Mouse (Mus musculus) limb, embryonic 10.5 days (tissue): ENCODE results near the gene Myf5. TPM values are rescaled to one million over a fixed set of nuclear protein-coding genes. Genes with fewer than 3 reads are reported as not detected.
A peak's percentile ranks its signal among the peaks of the same experiment; 100 is the strongest.

Experiments
- DNase-seq: peaks from one replicate; pipeline ENCODE4 v3.0.0-alpha.2; 2017; ENCODE audit warnings: low spot score
- H3K27ac ChIP-seq: fragments of 300-500 bp; sonication (generic); 2 replicates; pipeline ENCODE4 v1.5.1; 2016; ENCODE audit warnings: mild to moderate bottlenecking
- H3K27me3 ChIP-seq: fragments of 300-500 bp; sonication (generic); 2 replicates; pipeline ENCODE4 v1.6.1; 2016; ENCODE audit warnings: low read depth, mild to moderate bottlenecking; ENCODE audit not compliant: poor library complexity, severe bottlenecking
- H3K36me3 ChIP-seq: fragments of 300-500 bp; sonication (generic); 2 replicates; pipeline ENCODE4 v1.6.1; 2016; ENCODE audit warnings: mild to moderate bottlenecking, moderate library complexity
- H3K4me1 ChIP-seq: fragments of 300-500 bp; sonication (generic); 2 replicates; pipeline ENCODE4 v1.6.1; 2016
- H3K4me3 ChIP-seq: fragments of 300-500 bp; sonication (generic); 2 replicates; pipeline ENCODE4 v1.5.1; 2016; ENCODE audit warnings: mild to moderate bottlenecking, moderate library complexity
- H3K9me3 ChIP-seq: fragments of 300-500 bp; sonication (generic); replicated peaks from 2 replicates; pipeline ENCODE4 v1.6.1; 2016; ENCODE audit warnings: mild to moderate bottlenecking
- WGBS: fragments of 180-500 bp; shearing (Covaris S2); methylation state at CpG from one replicate; pipeline ENCODE4 v1.1.7; 2016; 5-methylcytosine and 5-hydroxymethylcytosine counted together
- polyA plus RNA-seq: library from polyadenylated mRNA; unstranded; fragments of >200 nt; fragmentation: Nextera tagmentation; extraction: Ambion mirVana; gene quantifications from 2 replicates; pipeline ENCODE4 v1.2.1, GENCODE M21; 2016

Myf5 gene
- polyA plus RNA-seq, result 8.4 and 15.1 TPM in 2 replicates

DNA sequence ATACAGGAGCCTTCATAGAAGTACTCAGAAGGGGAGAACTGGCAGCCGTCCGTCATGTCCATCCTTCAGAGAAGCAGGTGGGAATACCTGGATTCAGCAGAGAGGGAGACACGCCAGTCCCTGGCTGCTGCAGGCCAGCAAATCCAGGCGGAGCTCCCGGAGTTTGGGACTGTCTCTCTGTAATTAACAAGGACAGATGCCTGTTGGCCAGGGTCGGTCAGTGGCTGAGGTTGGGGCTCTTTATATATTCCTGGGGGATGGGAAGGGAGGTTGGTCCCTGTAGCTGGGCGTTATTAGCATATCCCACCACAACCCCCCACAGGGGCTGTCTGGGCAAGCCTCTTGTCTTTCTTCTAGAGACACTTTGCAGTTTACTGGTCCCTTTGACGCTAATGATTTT, at the start of gene Myf5:
Myf5 (minus strand) TSS at position 265 of the 400 bp plus-strand sequence.
- DNase-seq, result no peak
- WGBS, result 36% methylated on average over 8 of the region's 8 CpGs
- Histone ChIP-seq H3K4me1 (peaks cover 32% of the 10 kb centered on the region), H3K36me3 (no peaks in the 10 kb centered on the region), H3K27me3 (peaks cover 11% of the 10 kb centered on the region), H3K27ac (peak within 1 kb of the TSS; percentile 36; the same call in 1 of the 2 replicates), H3K9me3 (no peaks in the 10 kb centered on the region), H3K4me3 (peak within 1 kb of the TSS; percentile 24; the same call in 1 of the 2 replicates)

DNA sequence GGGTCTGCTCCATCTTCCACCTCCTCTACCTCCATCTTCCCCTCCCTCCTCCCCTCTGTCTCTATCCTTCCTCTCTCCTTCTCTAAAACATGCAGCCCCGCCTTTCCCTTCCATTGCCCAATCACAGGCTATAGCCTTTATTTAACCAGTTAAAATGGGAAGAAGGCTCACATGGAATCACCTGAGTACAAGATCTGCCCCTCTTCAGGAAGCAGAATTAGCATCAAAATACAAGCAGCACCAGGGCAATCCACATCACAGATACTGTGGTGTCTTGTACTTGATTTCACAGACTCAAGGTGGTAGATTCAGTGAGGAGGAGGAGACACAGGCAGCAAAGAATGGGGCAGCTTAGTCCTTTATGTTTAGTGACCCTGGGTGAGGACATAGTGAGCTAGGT, 42.8 kb upstream of the Myf5 start:
- H3K36me3 ChIP-seq, result no peaks in the 10 kb centered on the region
- 81% methylated on average over 1 of the region's 1 CpGs for WGBS
- H3K27me3 ChIP-seq, result no peaks in the 10 kb centered on the region
- H3K9me3 ChIP-seq, result no peaks in the 10 kb centered on the region
- DNase-seq, result no peak
- H3K27ac ChIP-seq, result no peak overlapping the region
- H3K4me1 ChIP-seq, result no peaks in the 10 kb centered on the region
- no peak overlapping the region for H3K4me3 ChIP-seq

DNA sequence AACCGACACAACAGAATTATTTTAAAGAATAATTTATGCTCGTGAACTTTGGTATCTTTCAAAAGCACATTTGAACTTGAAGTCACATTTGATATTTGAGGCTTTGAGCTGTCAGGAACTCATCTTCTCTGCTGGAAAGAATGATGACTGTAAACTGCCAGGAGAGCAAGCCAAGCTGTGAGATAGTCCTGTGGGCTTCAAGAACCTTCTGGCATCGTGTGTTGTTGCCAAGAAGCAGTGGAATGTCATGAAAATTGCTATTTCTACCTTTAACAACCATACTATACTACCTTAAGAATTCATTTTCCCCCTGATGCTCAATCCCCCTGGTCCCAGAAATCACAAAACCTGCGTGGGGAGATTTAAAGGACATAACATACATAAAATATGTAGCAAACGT, 33.3 kb upstream of the Myf5 start:
- H3K36me3 ChIP-seq, result no peaks in the 10 kb centered on the region
- no peak for DNase-seq
- no peaks in the 10 kb centered on the region for H3K27me3 ChIP-seq
- H3K4me3 ChIP-seq, result no peak overlapping the region
- H3K27ac ChIP-seq, result no peak overlapping the region
- no peaks in the 10 kb centered on the region for H3K9me3 ChIP-seq
- WGBS, result 82% methylated on average over 5 of the region's 5 CpGs
- H3K4me1 ChIP-seq, result peaks cover 3% of the 10 kb centered on the region; the same call in 1 of the 2 replicates

DNA sequence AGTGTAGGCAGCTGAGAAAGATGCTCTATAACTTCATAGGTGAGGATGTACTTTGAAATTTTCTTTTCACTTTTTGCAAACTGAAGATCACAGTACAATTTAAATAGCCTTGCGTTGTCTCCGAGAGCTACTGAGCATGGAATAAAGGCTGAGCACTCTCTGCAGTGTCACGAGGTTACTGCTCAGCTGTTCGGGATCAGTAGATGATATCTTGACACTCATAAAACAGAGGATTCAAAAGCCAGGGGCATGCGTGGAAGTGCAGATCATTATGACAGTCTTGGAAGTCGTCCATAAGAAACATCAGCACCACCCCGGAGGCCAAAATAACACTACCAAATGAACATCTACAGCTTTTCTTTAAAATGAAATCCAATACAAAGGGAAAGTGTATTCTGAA, 30.7 kb upstream of the Myf5 start:
- H3K4me1 ChIP-seq, result peaks cover 3% of the 10 kb centered on the region; the same call in 1 of the 2 replicates
- no peaks in the 10 kb centered on the region for H3K27me3 ChIP-seq
- H3K4me3 ChIP-seq, result no peak overlapping the region
- WGBS, result 87% methylated on average over 7 of the region's 7 CpGs
- no peak for DNase-seq
- no peak overlapping the region for H3K27ac ChIP-seq
- H3K9me3 ChIP-seq, result no peaks in the 10 kb centered on the region
- H3K36me3 ChIP-seq, result no peaks in the 10 kb centered on the region

DNA sequence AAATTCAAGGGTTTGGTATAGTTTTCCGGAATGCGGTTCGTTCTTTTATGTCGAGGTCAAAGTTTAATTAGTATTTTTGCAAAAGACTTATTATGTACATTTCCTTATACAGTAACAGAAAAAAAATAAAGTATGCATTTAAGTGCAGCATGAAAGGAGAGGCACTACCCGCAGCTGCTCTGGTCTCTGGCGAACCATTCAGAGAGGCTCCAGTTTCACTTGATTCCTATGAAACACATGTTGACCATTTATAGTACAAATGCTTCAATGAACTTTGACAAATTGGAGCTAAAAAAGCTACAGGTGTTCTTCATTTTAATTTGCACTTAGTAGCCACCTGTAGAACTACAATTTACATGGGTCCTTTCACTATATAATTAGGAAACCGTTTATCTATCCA, 28.8 kb upstream of the Myf5 start:
- 77% methylated on average over 7 of the region's 7 CpGs for WGBS

DNA sequence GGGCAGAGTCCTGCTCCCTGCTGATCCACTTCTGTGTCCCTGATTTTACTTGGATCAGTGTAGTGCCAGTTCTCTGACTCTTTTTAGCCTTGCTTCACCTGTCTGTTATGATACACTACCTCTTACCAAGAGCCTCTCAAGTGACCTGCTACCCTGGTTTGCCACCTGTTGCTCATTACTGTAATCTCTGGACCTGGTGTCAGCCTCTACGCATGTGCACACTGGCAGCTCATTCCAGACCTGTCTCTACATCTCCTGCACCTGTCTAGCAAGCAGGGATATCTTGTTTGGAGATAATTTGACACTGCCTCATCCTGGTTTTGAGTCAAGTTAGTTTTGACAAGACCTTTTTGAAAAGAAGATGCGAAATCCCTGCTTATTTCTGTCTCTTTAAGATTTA, 20.5 kb upstream of the Myf5 start:
- WGBS, result 77% methylated on average over 2 of the region's 2 CpGs
- Histone ChIP-seq H3K4me3 (no peak overlapping the region), H3K9me3 (no peaks in the 10 kb centered on the region), H3K27me3 (no peaks in the 10 kb centered on the region), H3K27ac (no peak overlapping the region), H3K4me1 (no peaks in the 10 kb centered on the region), H3K36me3 (no peaks in the 10 kb centered on the region)
- no peak for DNase-seq

More for the DNA sequence above, 28.8 kb upstream of the Myf5 start:
- DNase-seq, result no peak
- Histone ChIP-seq H3K36me3 (no peaks in the 10 kb centered on the region), H3K9me3 (no peaks in the 10 kb centered on the region), H3K4me1 (peaks cover 3% of the 10 kb centered on the region; the same call in 1 of the 2 replicates), H3K27me3 (no peaks in the 10 kb centered on the region), H3K4me3 (no peak overlapping the region), H3K27ac (no peak overlapping the region)

DNA sequence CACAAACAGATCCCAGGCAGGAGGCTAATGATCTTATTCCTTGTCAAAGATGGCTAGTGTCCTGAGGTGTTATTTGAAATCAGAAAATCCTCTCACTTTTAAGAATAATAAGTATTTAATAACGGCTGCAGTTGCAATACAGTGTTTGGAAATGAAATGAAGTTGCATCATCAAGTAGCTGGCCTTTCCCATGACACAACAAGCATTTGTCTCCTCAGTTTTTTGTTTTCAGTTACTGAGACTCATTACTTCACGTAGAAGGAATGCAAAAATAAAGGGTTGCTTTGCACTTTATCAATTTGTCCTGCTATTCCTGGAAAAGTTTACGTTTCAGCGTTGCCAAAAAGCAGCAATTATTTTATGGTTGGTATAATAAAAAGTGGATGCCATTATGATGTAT, 17.5 kb upstream of the Myf5 start:
- WGBS, result 92% methylated on average over 4 of the region's 4 CpGs
- Histone ChIP-seq H3K4me3 (no peak overlapping the region), H3K36me3 (no peaks in the 10 kb centered on the region), H3K9me3 (no peaks in the 10 kb centered on the region), H3K27me3 (no peaks in the 10 kb centered on the region), H3K4me1 (no peaks in the 10 kb centered on the region), H3K27ac (no peak overlapping the region)
- DNase-seq, result no peak

DNA sequence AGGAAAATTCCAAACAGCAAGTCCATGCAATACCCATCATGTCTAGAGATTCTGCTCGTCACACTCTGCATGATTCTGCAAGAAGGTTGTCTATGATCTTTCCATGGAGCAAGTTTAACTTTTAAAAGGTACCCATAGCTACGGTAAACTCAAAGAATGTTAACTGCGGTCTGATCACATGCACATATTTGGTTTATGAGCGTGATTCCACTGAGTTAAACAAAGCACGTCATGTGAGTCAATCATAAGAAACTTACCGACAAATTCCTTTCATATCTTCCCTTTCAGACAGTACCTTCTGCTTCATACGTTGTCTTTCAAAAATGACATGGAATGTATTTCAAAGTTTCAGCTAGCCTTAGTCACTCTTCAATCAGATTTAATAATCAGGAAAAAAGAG, 16.3 kb upstream of the Myf5 start:
- H3K27ac ChIP-seq, result no peak overlapping the region
- DNase-seq, result no peak
- no peaks in the 10 kb centered on the region for H3K36me3 ChIP-seq
- no peak overlapping the region for H3K4me3 ChIP-seq
- 94% methylated on average over 7 of the region's 7 CpGs for WGBS
- no peaks in the 10 kb centered on the region for H3K9me3 ChIP-seq
- H3K27me3 ChIP-seq, result no peaks in the 10 kb centered on the region
- H3K4me1 ChIP-seq, result no peaks in the 10 kb centered on the region

DNA sequence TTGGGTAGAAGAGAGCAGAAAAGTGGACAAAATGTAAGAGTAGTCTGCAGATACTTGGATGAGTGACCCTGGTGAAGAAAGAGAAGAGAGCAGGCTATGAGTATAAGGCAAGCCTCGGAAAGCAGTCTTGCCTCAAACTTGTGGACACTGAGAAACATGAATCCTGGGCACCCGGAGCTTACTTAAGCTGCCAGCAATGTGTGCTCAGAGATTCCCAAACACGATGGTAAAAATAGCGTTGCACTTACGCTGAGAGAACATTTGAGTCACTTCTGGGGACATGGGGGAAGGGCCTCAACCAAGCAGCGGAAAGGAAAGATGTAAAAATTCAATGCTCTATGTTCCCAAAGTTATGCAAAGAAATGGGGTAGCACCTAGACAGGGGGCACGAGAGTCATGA, 13.7 kb upstream of the Myf5 start:
- H3K27me3 ChIP-seq, result peaks cover under 1% of the 10 kb centered on the region; the same call in 1 of the 2 replicates
- no peaks in the 10 kb centered on the region for H3K9me3 ChIP-seq
- H3K4me3 ChIP-seq, result no peak overlapping the region
- no peaks in the 10 kb centered on the region for H3K4me1 ChIP-seq
- WGBS, result 84% methylated on average over 7 of the region's 7 CpGs
- H3K36me3 ChIP-seq, result no peaks in the 10 kb centered on the region
- no peak overlapping the region for H3K27ac ChIP-seq
- no peak for DNase-seq

DNA sequence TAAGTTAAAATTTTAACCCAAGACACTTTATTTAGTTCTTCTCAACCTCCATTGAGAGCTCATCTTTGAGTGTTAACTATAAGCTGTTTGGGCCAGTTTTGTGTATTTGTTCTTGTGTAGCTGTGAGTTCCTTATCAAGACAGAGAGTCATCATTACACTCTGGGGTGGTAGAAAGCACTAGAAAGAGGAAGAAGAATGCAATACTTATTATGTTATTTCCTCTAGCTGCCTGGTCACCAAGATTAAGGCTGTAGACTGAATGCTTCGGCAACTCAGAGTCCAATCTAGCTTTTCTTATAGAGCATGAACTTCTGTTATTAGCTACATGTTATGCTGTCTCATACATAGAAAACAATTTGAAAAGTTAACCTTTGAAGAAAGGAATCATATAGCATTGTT, 10.5 kb upstream of the Myf5 start:
- Histone ChIP-seq H3K4me3 (no peak overlapping the region), H3K36me3 (no peaks in the 10 kb centered on the region), H3K4me1 (peaks cover 18% of the 10 kb centered on the region), H3K27me3 (peaks cover 10% of the 10 kb centered on the region), H3K9me3 (no peaks in the 10 kb centered on the region), H3K27ac (no peak overlapping the region)
- no peak for DNase-seq
- WGBS, result 94% methylated on average over 1 of the region's 1 CpGs

DNA sequence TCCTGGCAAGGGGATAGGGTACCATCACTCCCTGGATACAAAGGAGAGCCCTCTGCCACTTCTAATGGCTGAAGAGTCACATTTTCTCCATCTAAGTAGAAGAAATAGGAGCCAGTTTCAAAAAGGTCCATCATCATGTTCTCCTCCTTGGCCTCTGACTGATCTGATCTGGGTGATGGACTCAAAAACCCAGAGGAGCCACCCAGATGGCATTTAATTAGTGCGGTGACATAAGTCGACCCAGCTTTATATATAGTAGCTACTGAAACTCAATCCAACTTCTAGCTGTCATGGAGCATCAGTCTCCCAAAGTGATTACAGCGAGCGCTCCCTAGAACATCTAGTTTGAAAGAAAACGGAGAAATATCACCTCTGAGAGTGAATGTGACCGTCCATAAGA, 8.6 kb upstream of the Myf5 start, which contains the start of gene Myf6:
Myf6 (minus strand) TSS at position 170 of the 400 bp plus-strand sequence.
- 87% methylated on average over 6 of the region's 6 CpGs for WGBS
- Histone ChIP-seq H3K9me3 (no peaks in the 10 kb centered on the region), H3K27me3 (peaks cover 10% of the 10 kb centered on the region), H3K27ac (0 out of 2 replicates have a peak within 1 kb of the TSS, but pooled peaks have one; percentile 17), H3K36me3 (no peaks in the 10 kb centered on the region), H3K4me1 (peaks cover 18% of the 10 kb centered on the region), H3K4me3 (peak within 1 kb of the TSS; percentile 30; the same call in 1 of the 2 replicates)
- DNase-seq, result no peak

DNA sequence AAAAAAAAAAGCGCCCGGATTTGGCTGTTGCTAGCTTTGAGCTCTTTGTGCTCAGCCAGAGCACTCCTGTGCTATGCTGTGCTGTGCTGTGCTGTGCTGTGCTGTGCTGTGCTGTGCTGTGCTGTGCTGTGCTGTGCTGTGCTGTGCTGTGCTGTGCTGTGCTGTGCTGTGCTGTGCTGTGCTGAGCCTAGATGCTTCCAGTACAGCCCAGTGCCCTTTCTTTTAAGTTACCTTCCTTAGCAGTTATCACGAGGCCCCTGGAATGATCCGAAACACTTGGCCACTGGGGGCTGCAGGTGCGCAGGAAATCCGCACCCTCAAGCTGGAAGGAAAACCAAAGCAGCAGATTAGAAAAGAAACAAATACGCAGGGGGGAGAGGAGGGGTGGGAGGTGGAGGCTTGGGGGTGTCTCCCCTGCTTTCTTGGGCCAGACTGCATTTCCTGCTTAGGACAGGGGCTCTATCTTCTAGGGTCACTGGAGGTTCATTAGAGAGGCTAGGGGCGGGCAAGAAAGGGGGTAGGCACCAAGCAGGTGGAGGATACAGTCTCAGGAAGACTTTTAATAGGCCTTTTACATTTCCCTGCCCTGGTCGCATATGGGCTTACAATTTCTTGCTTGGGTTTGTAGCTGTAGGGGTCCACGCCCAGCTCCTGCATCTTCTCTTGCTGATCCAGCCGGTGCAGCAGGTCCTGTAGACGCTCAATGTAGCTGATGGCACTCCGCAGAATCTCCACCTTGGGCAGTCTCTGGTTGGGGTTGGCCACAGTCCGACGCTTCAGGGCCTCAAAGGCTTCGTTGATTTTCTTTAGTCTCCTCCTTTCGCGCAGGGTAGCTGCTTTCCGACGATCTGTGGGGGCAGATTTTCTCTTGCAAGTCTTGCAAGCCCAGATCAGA, 7.9 kb upstream of the Myf5 start:
- no peaks in the 10 kb centered on the region for H3K9me3 ChIP-seq
- 36% methylated on average over 20 of the region's 20 CpGs for WGBS
- H3K4me1 ChIP-seq, result peaks cover 21% of the 10 kb centered on the region
- DNase-seq, result no peak
- H3K4me3 ChIP-seq, result peak overlapping the region; percentile 30
- H3K27ac ChIP-seq, result 0 out of 2 replicates have a peak overlapping the region, but pooled peaks have one; percentile 17
- H3K36me3 ChIP-seq, result no peaks in the 10 kb centered on the region
- peaks cover 10% of the 10 kb centered on the region for H3K27me3 ChIP-seq

DNA sequence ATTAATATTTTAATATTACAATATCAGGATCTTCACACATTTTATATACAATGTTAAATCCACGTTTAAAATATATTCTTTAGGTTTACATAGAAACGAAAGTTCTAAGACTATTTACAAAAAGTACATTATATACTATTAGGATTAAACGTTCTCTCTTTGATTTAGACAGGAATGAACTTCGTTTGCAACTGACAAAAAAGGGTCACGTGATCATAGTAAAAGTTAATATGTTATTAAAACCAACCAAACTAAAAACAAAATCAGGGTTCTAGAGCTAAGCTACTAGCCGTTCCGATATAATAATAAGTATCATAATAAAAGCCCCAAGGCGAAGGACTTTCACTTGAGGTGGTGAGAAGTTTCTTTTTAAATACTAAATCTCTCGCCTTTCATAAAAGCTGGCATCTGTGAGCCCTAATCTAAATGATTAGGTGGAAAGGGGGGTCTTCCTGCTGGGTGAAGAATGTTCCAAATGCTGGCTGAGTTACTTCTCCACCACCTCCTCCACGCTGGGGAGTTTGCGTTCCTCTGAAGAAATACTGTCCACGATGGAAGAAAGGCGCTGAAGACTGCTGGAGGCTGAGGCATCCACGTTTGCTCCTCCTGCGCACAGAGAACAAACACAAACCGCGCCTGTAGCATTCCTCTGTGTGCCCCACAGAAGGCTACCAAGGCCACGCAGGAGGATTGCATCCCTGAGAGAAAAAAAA, 7.1 kb upstream of the Myf5 start:
- no peak for DNase-seq
- no peaks in the 10 kb centered on the region for H3K9me3 ChIP-seq
- WGBS, result 53% methylated on average over 18 of the region's 18 CpGs
- H3K36me3 ChIP-seq, result no peaks in the 10 kb centered on the region
- H3K4me1 ChIP-seq, result peaks cover 29% of the 10 kb centered on the region
- H3K4me3 ChIP-seq, result peak overlapping the region; percentile 30
- H3K27ac ChIP-seq, result 0 out of 2 replicates have a peak overlapping the region, but pooled peaks have one; percentile 17
- peaks cover 10% of the 10 kb centered on the region for H3K27me3 ChIP-seq
